Mouse (Mus musculus) heart, postnatal 25 days (tissue): ENCODE data around the gene Siah2. TPM values are rescaled to one million over a fixed set of nuclear protein-coding genes. Genes with fewer than 3 reads are reported as not detected.

Experiments used
- DNase-seq: peaks from one replicate; pipeline ENCODE4 v3.0.0; 2022; ENCODE audit warnings: low spot score
- intact Hi-C: fragments of 180-260 bp; cut with DNase I; formaldehyde crosslinking; loops from one replicate; pipeline ENCODE4 v1.15.1; 2025
- total RNA-seq, 2 experiments: library from RNA; stranded (reverse); gene quantifications; 2 replicates each; pipeline ENCODE4 v1.2.3; 2021

Gene Siah2
- total RNA-seq, 2 experiments from 2014 or later: 8.4 to 11.5 TPM

DNA sequence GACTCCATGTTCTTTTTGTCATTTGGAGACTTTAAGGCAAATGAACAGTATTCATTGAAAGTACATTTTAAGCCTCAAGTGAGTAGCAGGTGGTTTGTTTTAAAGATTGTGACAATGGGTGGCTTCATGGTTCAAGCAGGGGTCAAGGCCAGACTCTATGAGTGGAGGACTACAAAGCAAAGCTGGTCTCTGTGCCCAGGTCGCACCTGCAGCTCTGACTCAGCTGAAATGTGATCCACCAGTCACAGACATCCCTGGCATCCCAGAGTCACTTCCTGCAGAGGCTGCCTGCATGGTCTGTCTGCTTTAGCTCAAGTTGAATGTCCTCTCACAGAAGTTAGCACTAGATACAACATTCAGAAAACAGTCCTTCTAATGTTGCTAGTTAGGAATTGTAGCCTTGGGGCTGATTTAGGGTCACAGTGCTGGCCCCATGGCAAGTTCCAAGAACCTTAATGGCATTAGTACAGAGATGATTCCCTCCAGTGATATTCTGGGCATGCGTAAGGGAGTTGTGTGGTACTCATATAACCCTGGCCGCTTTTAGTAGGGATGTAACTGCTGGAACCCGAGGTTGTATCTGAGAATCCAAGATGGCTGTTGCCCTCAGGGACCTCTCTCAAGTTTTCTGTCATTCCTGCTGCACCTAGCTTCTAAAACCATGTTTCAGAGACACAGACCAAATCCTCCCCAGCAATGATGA lies 19.6 kb downstream of the Siah2 start:
- DNase-seq: no peak
- intact Hi-C loops: no loop called here

DNA sequence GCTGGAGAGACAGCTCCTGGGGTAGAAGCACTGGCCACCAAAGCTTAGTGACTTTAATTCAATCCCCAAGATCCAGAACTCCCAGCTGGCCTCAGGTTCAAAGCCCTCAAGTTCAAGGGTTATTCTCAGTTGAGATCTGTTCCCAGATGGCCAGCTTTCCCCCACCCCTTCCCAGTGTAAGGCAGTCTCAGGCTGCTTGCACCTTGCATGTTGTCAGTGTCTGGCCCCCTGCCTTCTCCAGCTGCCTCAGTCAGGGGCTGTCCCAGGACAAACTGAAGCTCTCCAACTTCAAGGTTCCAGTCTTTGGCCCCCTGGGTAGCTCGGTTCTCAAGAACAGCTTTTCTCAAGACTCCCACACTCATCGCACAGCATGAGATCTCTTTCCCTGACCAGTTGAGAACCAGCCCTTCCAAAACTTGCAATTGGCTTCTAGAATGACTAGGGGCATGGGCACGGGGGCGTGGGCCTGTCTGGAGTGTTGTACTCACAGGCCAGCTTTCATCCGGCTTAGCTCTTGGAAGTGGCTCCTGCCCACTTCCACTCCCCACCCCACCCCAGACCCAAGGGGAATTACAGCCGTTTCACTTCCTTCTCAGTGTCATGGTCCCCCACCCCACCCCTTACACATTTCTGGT lies 20.5 kb downstream of the Siah2 start:
- DNase-seq: no peak
- intact Hi-C loops: no loop called here

GRCm38 (mm10) chr3:58663970-58664369 lies 28.2 kb downstream of the Siah2 start:
- DNase-seq: no peak
- intact Hi-C loops: no loop called here

GRCm38 (mm10) chr3:58660636-58661035 lies 31.6 kb downstream of the Siah2 start:
- intact Hi-C loops: no loop called here
- no peak for DNase-seq

DNA sequence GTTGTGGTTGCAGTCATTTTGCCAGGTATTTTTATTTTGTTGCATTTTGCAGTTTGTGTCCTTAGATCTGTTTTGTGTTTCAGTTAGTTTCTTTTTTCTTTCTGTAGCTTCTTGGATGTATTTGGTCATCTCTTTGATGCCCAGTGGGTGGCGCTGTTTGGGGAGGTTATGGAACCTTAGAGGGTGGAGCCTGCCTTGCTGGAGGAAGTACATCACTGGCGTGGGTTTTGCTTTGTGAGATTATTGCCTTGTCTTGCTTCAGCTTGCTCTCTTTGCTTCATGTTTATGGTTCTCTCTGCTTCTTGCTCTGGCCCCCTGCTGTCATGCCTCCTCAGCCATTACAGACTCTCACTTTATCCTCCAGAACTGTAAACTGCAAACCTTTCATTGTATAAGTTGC lies 34.8 kb downstream of the Siah2 start:
- no peak for DNase-seq
- intact Hi-C loops: no loop called here

DNA sequence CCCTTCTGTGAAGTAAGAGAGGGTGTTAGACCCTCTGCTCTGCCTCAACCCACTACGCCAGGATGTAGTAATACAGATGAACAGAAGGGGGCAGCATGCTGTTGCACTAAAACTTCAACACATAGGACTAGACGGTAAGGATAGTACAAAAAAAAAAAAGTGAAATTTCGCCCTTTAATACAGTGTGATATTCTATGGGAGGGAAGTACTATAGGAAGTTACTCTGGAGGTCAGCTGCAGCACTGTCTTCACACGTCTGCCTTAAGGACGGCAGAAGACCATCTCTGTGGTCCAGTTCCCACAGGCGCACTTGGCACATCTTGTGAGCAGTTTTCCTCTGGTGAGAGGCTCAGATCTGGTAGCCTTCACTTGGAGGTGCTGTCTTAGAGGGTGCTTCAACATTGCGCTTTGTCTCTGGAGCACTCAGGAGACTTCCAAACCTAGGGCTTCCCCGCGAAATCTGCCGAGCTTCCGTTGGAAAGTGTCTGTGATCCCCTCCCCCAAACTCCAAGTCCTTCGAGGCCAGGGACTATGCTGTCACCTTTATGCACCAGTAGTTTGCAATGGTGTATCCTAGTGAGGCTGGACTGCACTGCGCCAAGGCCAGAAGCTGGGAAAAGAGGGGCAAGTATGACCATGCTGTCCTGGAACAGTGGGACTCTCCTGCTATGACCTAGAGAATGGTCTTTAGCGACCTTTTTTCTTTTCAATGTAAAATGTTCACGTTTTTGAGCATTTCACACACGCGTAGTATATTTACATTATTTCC lies 36.7 kb downstream of the Siah2 start:
- no peak for DNase-seq
- intact Hi-C loops: loop anchor here (1.0 to 2.0 kb wide), 2 partner anchors 129 to 403 kb away; no protein-coding TSS in a partner anchor

- intact Hi-C loops: loop anchor here (2.0 kb wide), 1 partner anchor 405 kb away; no protein-coding TSS in a partner anchor
- no peak for DNase-seq
These were observed 38.3 kb downstream of the Siah2 start for GRCm38 (mm10) chr3:58653907-58654306.

DNA sequence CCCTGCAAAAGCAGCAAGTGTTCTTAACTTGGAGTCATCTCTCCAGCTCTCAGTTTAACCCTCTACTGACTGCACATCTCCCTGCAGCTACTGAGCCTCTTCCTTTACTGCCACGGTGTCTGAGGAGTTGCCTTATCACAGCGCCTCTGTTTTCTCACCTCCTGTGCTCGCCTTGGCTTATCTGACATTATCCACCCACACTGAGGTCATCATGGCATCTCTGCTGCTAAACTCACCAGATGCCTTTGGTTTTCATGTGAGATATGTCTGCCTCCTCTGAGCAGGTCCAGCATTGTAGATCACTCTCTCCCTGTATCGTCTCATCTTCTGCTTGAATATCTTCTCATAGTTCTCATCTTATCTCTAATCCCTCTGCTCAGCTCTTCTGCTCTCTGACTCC lies 41.9 kb downstream of the Siah2 start:
- no peak for DNase-seq
- intact Hi-C loops: no loop called here

DNA sequence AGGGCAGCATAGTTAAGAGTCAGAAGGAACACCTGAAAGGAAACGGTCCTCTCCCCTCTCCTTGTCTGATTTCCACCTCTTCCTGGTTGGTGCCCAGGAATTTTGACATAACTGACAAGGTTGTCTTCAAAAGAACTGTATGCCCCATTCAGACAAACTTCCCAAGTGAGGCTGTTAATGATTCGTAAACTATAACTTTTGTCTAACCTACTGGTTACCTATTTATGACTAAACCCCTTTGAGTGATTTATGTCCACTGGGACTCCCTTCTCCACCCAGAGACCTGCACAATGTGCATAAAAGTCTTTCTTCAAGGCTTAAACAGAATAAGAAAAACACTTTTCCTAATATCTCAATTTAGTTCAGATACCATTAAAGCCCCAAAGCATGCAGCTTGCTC lies 45.0 kb downstream of the Siah2 start:
- DNase-seq: no peak
- intact Hi-C loops: no loop called here

DNA sequence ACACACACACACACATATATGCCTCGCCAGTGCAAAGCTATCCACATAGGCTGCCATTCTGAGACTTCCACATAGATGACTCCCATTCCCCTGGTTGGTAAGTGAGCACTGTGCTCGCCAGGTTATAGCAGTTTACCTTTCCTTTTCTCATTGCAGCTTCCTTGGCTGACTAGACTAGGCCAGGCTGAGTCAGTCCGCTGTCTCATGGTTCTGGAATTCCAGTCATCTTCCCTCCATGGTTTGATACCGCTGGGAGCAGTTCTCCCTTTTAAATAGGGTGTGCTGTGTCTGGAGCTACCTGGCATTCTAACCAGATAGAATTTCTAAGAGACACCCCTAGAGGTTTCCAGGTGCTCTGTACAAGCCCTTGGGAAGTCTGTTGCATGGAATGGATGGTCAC lies 46.0 kb downstream of the Siah2 start:
- no peak for DNase-seq
- intact Hi-C loops: no loop called here

DNA sequence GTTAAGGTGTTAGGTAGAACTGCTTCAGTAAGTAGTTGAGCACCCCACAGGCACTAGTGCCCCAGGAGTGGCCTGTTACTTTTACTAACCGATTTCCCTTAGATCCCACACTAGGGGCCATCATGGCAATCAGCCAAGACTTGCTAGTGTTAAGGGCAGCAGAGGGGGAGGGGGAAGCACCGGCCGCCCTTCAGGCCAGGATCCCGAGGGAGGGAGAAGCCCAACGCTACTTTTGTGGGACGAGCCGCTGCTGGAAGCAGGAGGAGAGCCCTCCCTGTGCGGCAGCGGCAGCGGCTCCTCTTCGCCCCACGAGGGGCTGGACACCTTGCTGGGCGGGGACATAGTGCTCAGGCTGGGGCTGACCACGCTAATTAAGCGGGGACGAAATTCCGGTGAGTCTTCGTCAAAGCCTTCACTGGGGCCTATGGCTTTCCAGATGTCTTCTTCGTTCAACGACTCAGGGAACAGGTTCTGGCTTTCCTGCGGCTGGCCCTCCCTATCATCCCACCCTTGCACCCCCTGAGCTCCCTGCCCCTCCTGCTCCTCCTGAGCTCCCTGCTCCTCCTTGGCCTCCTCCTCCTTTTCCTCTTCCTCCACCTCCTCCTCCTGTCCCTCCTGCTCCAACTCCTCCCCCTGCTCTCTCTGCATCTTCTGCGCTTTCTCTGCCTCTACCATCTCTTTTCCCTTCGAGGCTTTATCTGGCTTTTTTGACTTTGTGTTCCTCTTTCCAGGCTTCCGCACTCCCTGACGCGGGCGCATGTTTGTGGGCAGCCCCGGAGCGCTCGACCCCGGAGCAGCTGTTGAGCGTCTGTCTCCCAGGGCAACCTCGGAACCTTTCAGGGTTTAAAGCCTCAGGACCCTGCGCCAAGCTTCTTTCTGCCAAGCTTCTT lies 55.5 kb downstream of the Siah2 start, which contains the start of gene Erich6:
Erich6 (minus strand) TSS at position 802 of the 890 bp plus-strand sequence.
- intact Hi-C loops: no loop called here

GRCm38 (mm10) chr3:58631693-58632092 lies 60.5 kb downstream of the Siah2 start:
- no peak for DNase-seq
- intact Hi-C loops: no loop called here

More for the DNA sequence above, 55.5 kb downstream of the Siah2 start, which contains the start of gene Erich6:
- no peak for DNase-seq

DNA sequence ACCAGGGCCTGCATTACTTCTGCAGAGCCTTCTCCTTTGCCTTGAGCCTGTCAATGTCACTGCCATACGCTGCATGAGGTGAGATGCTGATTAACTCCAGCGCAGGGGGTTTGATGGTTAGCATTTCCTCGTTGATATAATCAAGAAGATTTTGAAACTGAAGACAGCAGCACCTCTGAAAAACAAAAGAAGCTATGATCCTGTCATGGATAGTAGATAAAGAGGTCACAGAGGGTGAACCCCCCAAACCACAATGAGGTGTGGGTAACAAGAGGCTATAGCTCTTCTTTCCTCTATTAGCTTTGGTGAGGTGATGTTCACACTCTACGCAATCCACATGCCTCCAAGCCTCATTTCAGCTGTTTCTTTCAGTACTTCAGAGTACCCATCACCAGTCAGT lies 67.2 kb downstream of the Siah2 start:
- intact Hi-C loops: no loop called here
- no peak for DNase-seq

Other genes with a start within 250 kb of the Siah2 start
- gene Eif2a, start 166.6 kb downstream of the Siah2 start, total RNA-seq: 10 to 100 TPM; 35.4 to 42.4 TPM
- 10 to 100 TPM; 13.0 to 14.3 TPM for gene Serp1, start 166.5 kb downstream of the Siah2 start, total RNA-seq
- gene Selenot, start 115.8 kb downstream of the Siah2 start, total RNA-seq: 100 to 1,000 TPM; 119 to 125 TPM
- gene Erich6, start 55.2 kb downstream of the Siah2 start, total RNA-seq: not detected
- under 1 TPM; 0.28 to 0.52 TPM for gene Mindy4b-ps, start 129.9 kb upstream of the Siah2 start, total RNA-seq
- gene Clrn1, start 192.9 kb upstream of the Siah2 start, total RNA-seq: not detected